Mouse (Mus musculus) 3134 (cell line): ENCODE data around the gene Chkb.
"Not testable (repeated sequence)": the region's sequence is repeated elsewhere in the genome, so short reads cannot be mapped to it uniquely, and the experiment has no call there.

Experiments used
- DNase-seq: peaks from one replicate; pipeline ENCODE4 v3.0.0-alpha.2; 2011; ENCODE audit warnings: low spot score; ENCODE audit not compliant: insufficient read length; ENCODE audit errors: extremely low read depth

Gene Chkb

GRCm38 (mm10) chr15:89454857-89455256, 25.1 kb upstream of the Chkb start:
- no peak for DNase-seq

- no peak for DNase-seq
Observed at GRCm38 (mm10) chr15:89453865-89454478, 24.3 kb upstream of the Chkb start, which contains the start of gene Mapk8ip2. Gene Mapk8ip2, plus strand, starts transcription at chr15:89453913.

- no peak for DNase-seq
Observed at GRCm38 (mm10) chr15:89452906-89453864, 23.5 kb upstream of the Chkb start.

DNA sequence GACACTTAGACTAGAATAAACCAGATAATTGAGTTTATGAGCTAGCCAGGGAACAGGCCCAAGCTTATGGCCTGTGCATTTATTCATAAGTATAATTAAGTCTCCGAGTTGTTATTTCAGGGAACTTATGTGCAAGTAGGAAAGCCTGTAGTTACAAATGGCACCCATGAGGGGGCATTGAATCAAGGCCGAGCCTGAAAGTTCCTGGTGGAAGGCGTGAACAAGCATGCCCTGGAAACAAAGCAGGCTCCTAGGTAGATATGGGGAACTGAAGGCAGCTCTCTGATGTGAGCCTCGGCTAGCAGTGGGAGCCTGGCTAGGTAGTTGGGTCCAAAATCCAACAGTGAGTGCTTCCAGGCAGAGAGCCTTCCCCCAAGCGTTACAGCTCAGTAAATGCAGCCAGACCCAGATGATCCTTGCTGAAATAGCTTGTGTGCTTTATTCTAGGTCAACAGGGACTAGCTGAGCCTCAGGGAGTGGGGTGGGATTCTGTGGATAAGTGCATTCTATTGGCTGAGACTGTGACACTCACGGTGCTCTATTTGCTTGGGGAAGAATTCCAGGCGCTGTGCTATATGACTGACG, 12.9 kb upstream of the Chkb start:
- DNase-seq = no peak

DNA sequence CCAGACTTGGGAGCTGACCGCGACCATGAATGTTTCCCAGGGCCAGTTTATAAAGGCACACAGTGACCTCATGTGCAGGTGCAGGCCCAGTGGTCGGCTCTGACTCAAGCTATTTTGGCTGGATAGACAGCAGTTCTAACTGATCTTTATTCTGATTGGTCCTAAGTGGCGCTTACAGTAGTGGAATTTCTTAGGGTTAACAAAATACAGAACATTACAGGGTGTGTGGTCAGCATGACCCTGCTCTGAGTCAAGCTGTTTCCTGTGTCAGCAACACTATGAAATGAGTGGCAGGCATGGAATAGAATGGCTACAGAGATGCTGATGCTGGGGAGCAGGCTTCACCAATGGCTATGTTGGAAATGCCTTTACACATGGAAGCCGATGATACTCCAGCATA, 6.2 kb upstream of the Chkb start:
- no peak for DNase-seq

GRCm38 (mm10) chr15:89434136-89434535, 4.4 kb upstream of the Chkb start:
- DNase-seq = no peak

GRCm38 (mm10) chr15:89432946-89433345, 3.2 kb upstream of the Chkb start:
- no peak for DNase-seq

DNA sequence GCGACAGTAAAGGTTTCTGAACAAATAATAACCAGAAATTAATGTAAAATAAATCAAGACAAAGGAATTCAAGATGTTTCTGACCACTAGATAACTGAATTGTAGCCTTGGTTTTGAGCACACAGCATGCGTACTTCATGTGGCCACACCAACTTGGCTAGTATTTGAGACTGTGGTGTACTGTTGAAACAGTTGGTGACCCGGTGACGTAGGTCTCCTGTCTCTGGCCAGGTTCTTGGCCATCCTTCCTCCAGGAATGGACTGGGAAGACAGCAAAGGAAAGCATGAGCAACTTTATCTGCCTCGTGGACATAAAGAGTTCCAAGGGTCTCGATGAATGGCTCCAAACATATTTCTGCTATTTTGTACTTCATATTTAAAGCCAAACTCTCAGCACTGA, 2.1 kb upstream of the Chkb start:
- DNase-seq = no peak

DNA sequence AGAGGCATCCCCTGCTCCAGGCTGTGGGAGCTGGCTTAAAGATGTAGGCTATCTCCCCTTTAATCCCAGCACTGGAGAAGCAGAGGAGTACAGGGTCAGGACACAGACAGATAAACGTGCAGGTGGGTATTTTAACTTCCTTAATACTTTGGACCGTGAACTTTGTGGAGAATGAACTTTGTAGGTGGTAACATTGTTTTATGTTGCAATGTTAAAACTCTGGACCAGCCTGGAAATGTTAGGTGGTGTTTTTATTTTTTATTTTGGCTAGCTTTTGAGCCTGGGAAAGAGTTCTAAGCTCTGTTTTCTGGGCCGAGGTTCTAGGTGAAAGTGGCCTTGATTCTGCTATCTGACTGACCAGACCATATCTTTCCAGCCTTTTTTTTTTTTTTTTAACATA, 1.6 kb upstream of the Chkb start:
- no peak for DNase-seq

- not testable (repeated sequence) for DNase-seq
Observed at GRCm38 (mm10) chr15:89430771-89431170, 1.1 kb upstream of the Chkb start.

DNA sequence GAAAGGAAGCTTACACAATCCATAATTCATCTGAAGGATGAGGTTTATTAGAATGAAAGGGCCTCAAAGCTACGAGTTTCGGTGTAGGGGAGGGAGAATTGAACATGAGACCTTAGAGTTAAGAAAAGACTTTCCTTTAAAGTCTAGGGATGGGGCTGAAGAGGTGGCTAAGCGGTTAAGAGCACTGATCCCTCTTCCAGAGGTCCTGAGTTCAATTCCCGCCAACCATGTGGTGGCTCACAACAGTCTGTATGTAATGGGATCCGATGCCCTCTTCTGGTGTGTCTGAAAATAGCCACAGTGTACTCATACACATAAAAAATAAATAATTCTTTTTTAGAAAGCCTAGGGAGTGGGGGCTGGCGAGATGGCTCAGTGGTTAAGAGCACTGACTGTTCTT, 633 bp upstream of the Chkb start:
- DNase-seq = no peak

- no peak for DNase-seq
Observed at GRCm38 (mm10) chr15:89428821-89429351, 822 bp downstream of the Chkb start.

DNA sequence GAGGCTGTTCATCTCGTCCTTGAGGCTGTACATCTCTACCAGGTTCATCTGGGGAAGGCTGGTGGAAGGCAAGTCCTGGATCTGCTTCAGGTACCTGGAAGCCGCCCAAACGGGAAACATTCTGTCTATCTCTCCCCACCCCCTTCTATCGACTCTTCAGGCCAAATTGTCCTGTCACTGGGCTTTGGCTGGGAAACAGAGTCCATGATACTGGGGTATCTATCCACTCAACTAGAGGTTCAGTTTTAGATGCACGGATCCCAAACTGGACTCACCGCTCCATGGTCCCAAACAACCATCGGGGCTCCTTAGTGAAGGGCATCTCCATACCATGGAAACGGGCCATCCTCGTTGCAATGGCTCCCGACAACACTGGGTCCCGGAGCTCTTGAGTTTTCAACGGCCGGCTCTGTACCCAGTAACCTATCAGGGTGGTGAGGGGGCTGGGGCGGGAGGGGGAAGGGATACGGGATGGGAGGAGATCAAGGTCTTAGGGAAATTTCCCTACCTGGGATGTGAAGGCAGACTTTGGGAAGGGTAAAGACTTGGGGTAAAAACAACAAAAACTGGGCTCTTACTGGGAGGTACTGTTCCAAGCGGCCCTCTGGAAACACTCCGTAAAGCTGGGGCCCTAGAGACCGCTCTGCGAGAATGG, 1.4 kb downstream of the Chkb start:
- DNase-seq = no peak

DNA sequence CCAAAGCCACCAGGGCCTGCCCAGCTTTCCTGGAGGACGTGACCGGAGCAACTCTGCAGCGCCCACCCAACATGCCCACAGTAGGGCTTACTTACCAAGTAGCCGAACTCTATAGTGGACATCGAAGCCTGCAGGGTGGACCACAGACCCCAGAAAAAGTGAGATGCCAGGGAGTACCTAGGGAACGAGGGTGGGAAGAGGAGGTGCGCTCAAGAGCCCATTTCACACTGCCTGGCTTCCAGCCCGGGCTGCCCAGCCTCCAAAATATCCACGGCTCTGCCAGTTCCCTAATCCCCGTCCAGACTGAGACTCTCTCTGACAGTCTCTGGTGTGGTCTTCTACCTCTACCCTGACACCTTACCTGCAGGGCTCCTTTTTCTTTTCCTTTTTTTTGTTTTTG, 3.0 kb downstream of the Chkb start:
- DNase-seq = no peak

DNA sequence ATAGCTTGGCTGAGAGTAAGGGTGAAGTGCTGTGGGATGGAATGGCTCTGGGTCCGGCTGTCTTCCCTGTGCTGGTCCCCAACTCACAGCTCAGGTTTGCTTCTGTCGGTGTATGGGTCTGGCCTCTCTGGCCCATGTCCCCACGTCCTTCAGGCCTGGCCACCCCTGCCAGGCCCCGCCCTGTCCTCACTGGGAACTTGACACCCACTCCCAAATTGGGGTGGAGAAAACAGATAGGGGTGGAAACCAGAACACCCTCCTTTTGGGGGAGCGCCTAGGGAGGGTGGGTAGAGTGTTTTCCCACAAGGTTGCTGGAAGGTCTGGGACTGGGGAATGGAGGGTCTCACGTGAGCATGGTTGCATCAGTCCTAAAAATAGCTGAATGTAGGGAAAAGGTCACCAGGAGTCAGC, 4.0 kb downstream of the Chkb start, which contains the start of gene Cpt1b:
Gene Cpt1b, minus strand, starts transcription at position 153 of the 411 bp plus-strand sequence.
- no peak for DNase-seq

DNA sequence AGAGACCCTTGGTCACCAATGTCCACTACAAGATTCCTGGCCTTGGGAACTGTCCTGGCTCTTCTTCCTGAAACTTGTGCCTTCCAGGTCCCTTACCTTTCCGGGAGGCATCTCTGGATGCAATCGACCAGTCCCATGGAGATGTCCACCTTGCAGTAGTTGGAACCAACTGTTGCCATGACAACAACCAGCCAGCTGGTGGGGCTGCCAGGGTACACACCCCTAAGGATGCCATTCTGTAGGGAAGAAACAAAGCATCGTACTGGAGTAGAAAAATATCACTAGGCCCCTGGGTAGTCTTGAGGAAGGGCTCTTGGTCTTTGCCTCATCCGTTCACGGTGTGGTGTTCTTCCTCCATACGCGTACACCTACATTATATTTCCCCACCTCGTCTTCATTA, 5.1 kb downstream of the Chkb start:
- DNase-seq = no peak

DNA sequence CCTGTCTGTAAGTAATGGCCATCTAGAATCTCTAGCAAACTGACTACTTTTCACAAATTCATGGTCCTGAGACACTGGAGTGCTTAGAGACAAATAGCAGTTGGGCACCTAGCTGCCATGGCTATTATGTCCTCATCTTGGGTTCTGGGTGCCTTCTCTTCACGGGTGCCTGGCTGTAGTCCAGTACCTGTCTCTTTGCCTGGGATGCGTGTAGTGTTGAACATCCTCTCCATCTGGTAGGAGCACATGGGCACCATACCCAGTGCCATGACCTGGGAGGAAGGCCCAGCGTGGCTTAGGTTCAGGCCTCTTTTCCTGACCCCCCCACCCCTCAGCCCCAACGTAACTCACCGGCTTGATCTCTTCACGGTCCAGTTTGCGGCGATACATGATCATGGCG, 7.8 kb downstream of the Chkb start:
- DNase-seq = no peak

DNA sequence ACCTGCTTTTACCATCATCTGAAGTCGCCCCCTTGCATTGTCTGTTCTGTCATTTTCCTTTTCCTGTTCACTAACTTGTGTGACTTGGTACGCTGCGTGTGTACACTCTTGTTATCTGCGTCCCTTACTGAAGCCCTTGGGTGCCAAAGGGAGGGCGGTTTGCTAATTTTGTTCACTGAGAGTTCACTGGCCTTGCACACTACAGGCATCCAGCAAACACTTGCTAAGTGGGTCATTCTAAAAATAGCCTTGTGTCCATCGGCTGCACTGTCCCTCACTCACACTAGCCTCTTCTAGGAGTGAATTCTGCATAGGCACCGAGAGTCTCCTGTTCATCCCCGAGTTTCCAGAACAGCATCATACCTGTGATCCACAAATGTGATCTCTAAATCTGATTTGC, 14.4 kb downstream of the Chkb start:
- no peak for DNase-seq

- DNase-seq = no peak
Observed at GRCm38 (mm10) chr15:89410118-89410517, 19.6 kb downstream of the Chkb start, which contains the start of gene Syce3. Gene Syce3, minus strand, starts transcription at chr15:89410503.

DNA sequence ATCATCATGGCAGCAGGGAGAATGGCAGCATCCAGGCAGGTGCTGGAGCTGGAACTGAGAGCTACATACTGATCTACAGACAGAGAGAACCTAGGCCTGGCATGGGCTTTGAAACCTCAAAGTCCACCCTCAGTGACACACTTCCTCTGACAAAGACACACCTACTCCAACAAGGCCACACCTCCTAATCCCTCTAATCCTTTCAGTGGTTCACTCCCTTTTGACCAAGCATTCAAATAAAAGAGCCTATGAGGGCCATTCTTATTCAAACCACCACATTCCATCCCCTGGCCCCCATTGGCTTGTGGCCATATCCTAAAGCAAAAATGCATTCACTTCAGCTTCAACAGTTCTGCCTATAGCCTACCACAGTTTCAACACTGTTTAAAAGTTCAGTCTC, 23.0 kb downstream of the Chkb start:
- DNase-seq = no peak
